Comparison of ENCODE assay signal across 10 mouse cellular contexts in genomic region chr1:62244191-62244984, GRCm38 (mm10).
DNase-seq lines count a peak whose midpoint lies in the region; ATAC-seq and TF ChIP-seq lines count a peak whose summit lies in the region.
"Had no signal": no experiment of that assay in that cellular context is flagged by ENCODE, and none has a peak within 500 bp of the region (broad histone marks: within the 10 kb centered on the region; RNA-seq: fewer than 3 reads in every experiment).

No protein-coding gene starts in this region.

- H3K36me3 ChIP-seq in hindbrain, embryonic 12.5 days = no peaks in the 10 kb centered on the region
- H3K36me3 ChIP-seq in hindbrain, embryonic 16.5 days (ENCODE audit: control insufficient read depth, insufficient read depth, low read length) = no peaks in the 10 kb centered on the region
- H3K36me3 ChIP-seq in stomach, embryonic 15.5 days = no peaks in the 10 kb centered on the region
- no peaks in the 10 kb centered on the region for H3K36me3 ChIP-seq in stomach, postnatal 0 days (ENCODE audit: control insufficient read depth, insufficient read depth, low read length)

- no peak overlapping the region for H3K4me2 ChIP-seq in hindbrain, embryonic 12.5 days (replicated peaks)
- H3K4me2 ChIP-seq in hindbrain, embryonic 16.5 days (ENCODE audit: low read length) = no peak overlapping the region
- no peak overlapping the region for H3K4me2 ChIP-seq in stomach, embryonic 15.5 days
- H3K4me2 ChIP-seq in stomach, postnatal 0 days (replicated peaks; ENCODE audit: low read depth) = no peak overlapping the region

- WGBS in hindbrain, embryonic 12.5 days = 42% methylated on average over 12 of the region's 12 CpGs
- WGBS in hindbrain, embryonic 16.5 days = 33% methylated on average over 12 of the region's 12 CpGs
- 43% methylated on average over 12 of the region's 12 CpGs for WGBS in stomach, embryonic 15.5 days
- 48% methylated on average over 12 of the region's 12 CpGs for WGBS in stomach, postnatal 0 days

- H3K9ac ChIP-seq in hindbrain, embryonic 12.5 days = no peak overlapping the region
- H3K9ac ChIP-seq in hindbrain, embryonic 16.5 days (ENCODE audit: low read depth, low read length) = no peak overlapping the region
- no peak overlapping the region for H3K9ac ChIP-seq in stomach, embryonic 15.5 days
- no peak overlapping the region for H3K9ac ChIP-seq in stomach, postnatal 0 days (ENCODE audit: low read length)

- H3K4me3 ChIP-seq in hindbrain, embryonic 12.5 days = no peak overlapping the region
- H3K4me3 ChIP-seq in hindbrain, embryonic 16.5 days (ENCODE audit: low read length) = no peak overlapping the region
- H3K4me3 ChIP-seq in stomach, embryonic 15.5 days (replicated peaks) = no peak overlapping the region
- H3K4me3 ChIP-seq in stomach, postnatal 0 days (ENCODE audit: low read depth, low read length) = no peak overlapping the region
- H3K4me3 ChIP-seq: megakaryocyte, embryonic 14.5 days had no signal

- 0 out of 2 replicates have a peak, but pooled peaks cover 5% of the 10 kb centered on the region for H3K4me1 ChIP-seq in hindbrain, embryonic 12.5 days
- H3K4me1 ChIP-seq in hindbrain, embryonic 16.5 days (ENCODE audit: control insufficient read depth, insufficient read depth, low read depth, low read length) = no peaks in the 10 kb centered on the region
- H3K4me1 ChIP-seq in stomach, embryonic 15.5 days = no peaks in the 10 kb centered on the region
- no peaks in the 10 kb centered on the region for H3K4me1 ChIP-seq in stomach, postnatal 0 days (replicated peaks; ENCODE audit: control insufficient read depth, insufficient read depth)
- H3K4me1 ChIP-seq: megakaryocyte, embryonic 14.5 days had no signal

- TF ChIP-seq CTCF in stomach, postnatal 0 days (IDR thresholded peaks at IDR 0.05; ENCODE audit: low read depth) = no peak

- no peak; the same call in 1 of the 2 replicates for ATAC-seq in hindbrain, embryonic 12.5 days (ENCODE audit: low FRiP score)
- ATAC-seq in hindbrain, embryonic 16.5 days = no peak
- peak; percentile 65; the same call in 1 of the 2 replicates for ATAC-seq in stomach, embryonic 15.5 days (ENCODE audit: insufficient read depth, low FRiP score, low read depth)
- ATAC-seq in stomach, postnatal 0 days (ENCODE audit: low FRiP score, low TSS enrichment) = no peak

- TF ChIP-seq EP300 in stomach, postnatal 0 days (optimal IDR thresholded peaks at IDR 0.05) = no peak

- DNase-seq in stomach, postnatal 0 days (ENCODE audit: low spot score) = no peak
- peak; percentile 25 to 34 for DNase-seq in kidney, postnatal 4 days
- no peak for DNase-seq in frontal cortex, adult 2 months (ENCODE audit: extremely low spot score in 1 of 2, low spot score in 1 of 2)
- DNase-seq in ovary, adult 18-20 months (ENCODE audit: low spot score) = no peak
- no peak for DNase-seq in B cell, adult 2 months
- DNase-seq: right cerebral cortex, postnatal 14 days had no signal

- H3K9me3 ChIP-seq in hindbrain, embryonic 12.5 days (replicated peaks) = no peaks in the 10 kb centered on the region
- no peaks in the 10 kb centered on the region for H3K9me3 ChIP-seq in hindbrain, embryonic 16.5 days (ENCODE audit: control insufficient read depth, low read length)
- no peaks in the 10 kb centered on the region for H3K9me3 ChIP-seq in stomach, embryonic 15.5 days
- H3K9me3 ChIP-seq in stomach, postnatal 0 days (ENCODE audit: control insufficient read depth, low read length) = no peaks in the 10 kb centered on the region
- H3K9me3 ChIP-seq: megakaryocyte, embryonic 14.5 days had no signal

- H3K27ac ChIP-seq in hindbrain, embryonic 12.5 days = 0 out of 2 replicates have a peak overlapping the region, but pooled peaks have one; percentile 35
- H3K27ac ChIP-seq in hindbrain, embryonic 16.5 days (ENCODE audit: low read depth, low read length) = no peak overlapping the region
- H3K27ac ChIP-seq in stomach, embryonic 15.5 days = no peak overlapping the region
- H3K27ac ChIP-seq in stomach, postnatal 0 days (replicated peaks) = no peak overlapping the region

- H3K27me3 ChIP-seq in hindbrain, embryonic 12.5 days = no peaks in the 10 kb centered on the region
- no peaks in the 10 kb centered on the region for H3K27me3 ChIP-seq in hindbrain, embryonic 16.5 days (replicated peaks; ENCODE audit: control insufficient read depth, insufficient read depth, low read length)
- H3K27me3 ChIP-seq in stomach, embryonic 15.5 days (replicated peaks) = no peaks in the 10 kb centered on the region
- H3K27me3 ChIP-seq in stomach, postnatal 0 days (ENCODE audit: control insufficient read depth, insufficient read depth, low read length) = no peaks in the 10 kb centered on the region
- H3K27me3 ChIP-seq: megakaryocyte, embryonic 14.5 days had no signal

Comparison
In these comparisons a context has a peak if more than half of its experiments do, and no peak if none do; other contexts are left out.
1. DNase-seq: peak in kidney, postnatal 4 days (2 of 2); none in stomach, postnatal 0 days (single experiment), frontal cortex, adult 2 months (0 of 2), ovary, adult 18-20 months (single experiment) and B cell, adult 2 months (0 of 2).